Mouse (Mus musculus) fat pad, adult 2 months (tissue): ENCODE data around the gene Imp3.
"Not testable (repeated sequence)": the region's sequence is repeated elsewhere in the genome, so short reads cannot be mapped to it uniquely, and the experiment has no call there.

Source experiments
- DNase-seq: peaks from one replicate; pipeline ENCODE4 v3.0.0-alpha.2; 2011; ENCODE audit warnings: low read depth, low spot score; ENCODE audit errors: extremely low read depth

Imp3 gene

GRCm38 (mm10) chr9:56918466-56918865 is 18.8 kb upstream of the Imp3 start:
- DNase-seq: no peak

DNA sequence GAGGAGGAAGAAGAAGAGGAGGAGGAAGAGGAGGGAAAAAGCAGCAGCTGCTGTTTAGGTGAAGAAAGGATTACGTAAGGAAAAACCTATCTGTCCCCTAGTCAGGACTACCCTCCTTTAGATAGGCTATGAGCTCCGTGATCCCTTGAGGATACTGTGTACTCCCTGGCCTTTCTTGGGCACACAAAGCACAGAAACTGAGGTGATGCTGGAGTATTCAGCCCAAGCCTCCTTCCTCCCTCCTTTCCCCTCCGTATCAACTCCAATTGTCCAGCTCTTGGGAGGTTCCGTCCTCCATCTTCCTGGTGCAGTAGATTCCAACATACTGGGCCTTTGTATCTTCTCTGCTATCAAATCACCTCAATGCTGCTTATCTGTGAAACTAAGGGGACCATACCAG is 14.5 kb upstream of the Imp3 start:
- no peak for DNase-seq

GRCm38 (mm10) chr9:56923841-56924650 is 13.2 kb upstream of the Imp3 start:
- peak; percentile 82 for DNase-seq

DNA sequence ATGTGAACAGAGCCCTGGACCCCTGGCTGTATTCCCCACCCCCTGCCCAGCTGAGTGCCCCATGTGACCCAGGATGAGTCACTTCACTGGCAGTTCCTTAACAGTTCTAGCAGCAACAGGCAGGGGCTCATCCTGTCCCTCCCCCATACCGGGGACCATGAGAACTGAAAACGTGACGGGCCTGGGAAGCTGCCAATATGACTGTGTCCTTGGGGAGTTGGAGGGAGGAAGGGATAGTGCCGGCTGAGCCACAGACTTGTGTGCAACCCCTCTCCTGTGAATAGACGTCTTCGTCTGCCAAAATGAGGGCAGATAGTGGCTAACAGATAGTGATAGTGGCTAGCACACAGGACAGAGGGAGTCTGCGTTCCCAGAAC is 12.6 kb upstream of the Imp3 start:
- DNase-seq: no peak

DNA sequence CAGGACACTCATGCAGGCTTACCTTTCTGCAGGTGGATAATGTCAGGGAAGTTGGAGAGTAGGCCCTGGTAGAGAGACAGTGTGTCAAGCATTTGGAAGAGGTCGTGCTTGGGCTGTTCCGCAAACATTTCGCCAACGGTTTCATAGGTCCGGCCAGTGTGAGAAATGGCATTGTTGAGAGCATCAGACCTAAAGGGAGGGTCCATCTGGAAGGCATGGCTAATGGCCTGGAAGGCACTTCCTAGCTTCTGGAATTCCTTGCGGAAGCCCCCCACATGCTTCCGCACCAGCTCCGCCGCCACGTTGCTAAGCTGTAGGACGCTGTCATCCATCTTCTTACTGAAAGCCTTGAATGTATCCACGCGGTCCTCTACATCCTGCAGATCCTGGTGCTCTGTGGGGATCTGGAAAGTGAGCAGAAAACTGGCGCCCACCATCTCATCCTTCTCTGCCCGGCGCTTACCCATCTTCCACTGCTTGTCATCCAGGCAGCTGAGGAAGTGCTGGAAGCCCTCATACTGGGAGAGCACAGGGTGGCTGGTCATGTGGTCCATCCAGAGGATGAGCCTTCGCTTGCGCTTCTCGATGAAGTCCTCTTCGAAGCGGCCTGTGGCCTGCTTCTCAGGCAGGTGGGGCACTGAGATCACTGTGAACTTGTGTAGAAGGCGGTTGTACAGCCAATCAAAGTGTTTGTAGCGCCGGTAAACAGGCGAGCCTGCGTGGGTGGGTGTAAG is 11.8 kb upstream of the Imp3 start:
- no peak for DNase-seq

- DNase-seq: no peak
Measured at GRCm38 (mm10) chr9:56926025-56926360, 11.3 kb upstream of the Imp3 start.

GRCm38 (mm10) chr9:56926387-56926786 is 10.9 kb upstream of the Imp3 start:
- no peak for DNase-seq

DNA sequence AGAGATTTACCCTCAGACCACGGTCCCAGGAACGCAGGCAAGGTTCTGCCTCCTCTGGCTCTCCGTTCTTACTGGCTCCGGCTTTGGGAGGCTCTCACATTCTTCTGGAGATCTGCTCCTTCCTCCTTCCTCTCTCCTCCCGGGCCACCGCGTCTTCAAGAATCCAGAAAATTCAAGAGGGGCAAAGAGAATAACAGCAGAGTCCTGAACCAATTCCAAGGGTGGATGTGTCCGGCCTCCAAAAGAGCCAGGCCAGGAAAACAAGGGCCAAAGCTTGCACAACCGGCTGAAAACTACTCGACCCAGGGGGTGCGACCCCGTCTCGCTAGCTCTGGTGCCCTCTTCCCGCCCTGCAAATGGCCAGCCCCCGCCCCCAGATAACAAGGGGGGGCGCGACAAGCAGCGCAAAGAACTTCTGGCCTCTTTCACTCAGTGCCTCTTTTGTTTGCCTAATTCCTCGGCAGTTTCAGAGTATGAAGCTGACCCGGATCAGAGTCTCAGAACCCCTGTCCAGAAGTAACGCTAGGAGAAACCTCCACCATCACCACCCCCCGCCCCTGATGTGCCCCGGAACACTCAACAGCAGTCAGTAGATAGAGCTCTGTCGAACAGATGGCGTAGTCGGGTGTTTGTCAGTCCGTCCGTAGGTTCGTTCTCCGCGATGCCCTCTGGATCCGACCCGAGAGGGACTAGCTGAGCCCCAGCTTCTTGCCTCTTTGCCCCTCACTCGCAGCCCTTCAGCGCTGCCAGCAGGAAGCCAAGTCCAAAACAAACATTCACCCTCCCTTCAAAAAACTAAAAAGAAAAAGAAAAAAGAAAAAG is 9.9 kb upstream of the Imp3 start:
- no peak for DNase-seq

- no peak for DNase-seq
Measured at GRCm38 (mm10) chr9:56928041-56928811, 9.0 kb upstream of the Imp3 start, which contains the start of gene Snx33. Gene Snx33, minus strand, starts transcription at chr9:56928371.

DNA sequence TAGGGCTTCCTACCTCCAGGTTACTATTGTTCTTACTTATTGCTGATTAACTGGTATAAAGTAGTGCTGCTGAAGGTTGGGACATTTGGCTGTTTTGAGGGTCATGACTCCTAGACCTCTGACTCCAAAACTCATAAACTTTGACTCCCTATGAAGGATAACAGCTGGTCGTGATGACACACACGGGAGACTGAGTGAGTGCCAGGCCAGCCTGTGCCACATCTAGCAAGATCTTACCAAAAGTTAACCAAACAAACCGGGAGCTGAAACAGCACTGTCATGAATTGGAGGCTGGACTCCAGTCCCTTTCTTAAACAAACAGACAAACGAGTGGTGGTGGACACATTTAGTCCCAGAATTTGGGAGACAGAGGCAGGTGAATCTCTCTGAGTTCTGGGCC is 7.8 kb upstream of the Imp3 start:
- DNase-seq: no peak

DNA sequence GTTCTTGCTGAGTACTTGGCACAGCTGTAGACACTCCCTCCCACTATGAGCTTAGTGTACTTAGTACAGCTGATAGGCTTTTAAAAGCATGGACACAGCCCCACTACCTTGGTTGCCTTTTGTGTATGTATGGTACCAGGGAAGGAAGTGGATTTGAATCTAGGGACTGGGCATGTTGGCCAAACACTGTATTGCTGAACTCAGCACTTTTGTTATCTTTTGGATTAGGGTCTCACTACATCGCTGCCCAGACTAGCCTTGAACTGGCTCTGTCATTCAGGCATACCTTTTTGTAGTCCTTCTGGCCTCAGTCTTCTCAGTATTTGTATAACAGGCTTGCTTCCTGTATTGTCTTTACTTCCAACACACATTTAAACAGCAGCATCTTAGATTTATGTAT is 6.7 kb upstream of the Imp3 start:
- no peak for DNase-seq

- no peak for DNase-seq
Measured at GRCm38 (mm10) chr9:56936861-56937222, 433 bp upstream of the Imp3 start.

GRCm38 (mm10) chr9:56938374-56938773 is 1.1 kb downstream of the Imp3 start:
- no peak for DNase-seq

DNA sequence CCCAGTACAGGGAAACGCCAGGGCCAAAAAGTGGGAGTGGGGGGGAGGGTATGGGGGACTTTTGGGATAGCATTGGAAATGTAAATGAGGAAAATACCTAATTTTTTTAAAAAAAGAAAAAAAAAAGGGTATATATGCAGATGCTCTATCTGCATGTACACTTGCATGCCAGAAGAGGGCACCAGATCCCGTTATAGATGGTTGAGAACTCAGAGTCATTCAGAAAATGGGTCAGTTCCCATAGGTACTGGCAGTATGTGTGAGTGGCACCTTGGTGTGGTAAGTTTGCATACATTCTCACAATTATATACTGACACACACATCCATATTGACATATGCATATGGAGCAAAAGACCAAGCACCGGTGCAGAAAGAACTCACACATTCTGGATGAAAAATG is 10.2 kb downstream of the Imp3 start:
- DNase-seq: not testable (repeated sequence)

GRCm38 (mm10) chr9:56948699-56949098 is 11.4 kb downstream of the Imp3 start:
- not testable (repeated sequence) for DNase-seq

DNA sequence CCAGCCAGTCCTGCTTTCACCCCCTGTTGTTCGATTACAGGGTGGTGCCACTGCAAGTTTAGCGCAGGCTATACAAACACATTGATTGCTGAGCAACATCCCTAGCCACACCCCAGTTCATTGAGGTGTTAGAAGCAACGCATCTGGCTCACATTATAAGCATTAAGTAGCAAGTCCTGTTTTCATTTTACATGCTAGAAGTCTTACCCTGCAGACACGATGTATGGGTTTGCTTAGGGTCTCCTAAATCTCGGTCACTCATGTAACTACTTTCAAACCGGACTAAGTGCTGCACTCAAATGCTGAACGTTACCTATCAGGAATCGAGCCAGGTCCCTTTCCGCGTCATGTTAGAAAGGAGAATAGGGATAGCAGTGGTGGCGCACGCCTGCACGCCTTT is 12.5 kb downstream of the Imp3 start:
- DNase-seq: no peak

DNA sequence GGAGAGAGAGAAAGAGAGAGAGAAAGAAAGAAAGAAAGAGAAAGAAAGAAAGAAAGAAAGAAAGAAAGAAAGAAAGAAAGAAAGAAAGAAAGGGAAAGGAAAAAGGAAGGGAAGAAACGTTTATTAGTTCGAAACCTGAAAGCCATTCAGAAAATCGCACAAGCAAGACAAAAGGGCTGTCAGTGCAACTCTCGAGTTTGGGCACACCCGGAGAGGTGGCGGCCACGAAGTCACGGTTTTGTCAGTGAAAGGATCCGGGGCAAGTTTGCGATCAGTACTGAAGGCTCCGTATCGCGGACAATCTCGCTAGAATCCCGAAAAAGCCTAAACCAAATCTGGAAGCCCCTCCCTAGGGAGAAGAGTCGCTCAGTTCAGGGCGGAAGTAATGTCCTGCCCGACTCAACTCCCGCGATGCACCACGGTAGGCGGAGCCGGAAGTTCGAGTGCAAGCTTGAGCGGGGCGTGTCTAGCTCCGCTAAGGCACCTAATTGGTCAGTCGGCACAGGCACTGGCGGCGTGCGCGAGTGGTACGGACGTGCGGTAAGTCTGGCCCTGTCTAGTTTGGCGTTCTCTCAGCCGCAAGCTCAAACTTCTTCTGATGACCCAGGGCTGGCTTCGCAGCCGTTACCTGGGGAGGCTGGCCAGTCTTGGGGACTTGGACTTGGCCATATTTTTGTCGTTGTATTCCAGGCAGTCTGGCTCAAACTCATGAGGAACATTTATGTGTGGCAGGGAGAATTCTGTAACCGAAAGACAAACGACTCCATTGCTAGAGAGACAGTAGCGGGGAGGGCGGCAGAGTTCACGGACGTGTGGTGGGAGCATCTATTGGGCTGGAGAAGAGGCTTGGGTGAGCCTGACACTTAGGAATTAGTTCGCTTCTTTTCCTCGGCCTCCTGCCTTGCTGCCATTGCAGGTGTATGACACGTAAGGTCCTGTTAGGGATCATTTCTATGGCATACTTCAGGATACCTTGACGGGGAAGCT is 13.4 kb downstream of the Imp3 start, which contains the start of gene Snupn:
Gene Snupn (plus strand): TSS at position 465 of the 987 bp plus-strand sequence.
- peak; percentile 76 for DNase-seq

GRCm38 (mm10) chr9:56953562-56953961 is 16.3 kb downstream of the Imp3 start:
- no peak for DNase-seq

GRCm38 (mm10) chr9:56956966-56957675 is 19.8 kb downstream of the Imp3 start:
- no peak for DNase-seq
